Mouse (Mus musculus) liver, embryonic 12.5 days (tissue): Measurements from ENCODE around the gene Col26a1. TPM values are rescaled to one million over a fixed set of nuclear protein-coding genes. Genes with fewer than 3 reads are reported as not detected.

Experiments used
- ATAC-seq: fragments of 200-750 bp; cut with Nextera tagmentation; 2 replicates; pipeline ENCODE4 v1.8.0; 2017; ENCODE audit warnings: moderate number of reproducible peaks, mild to moderate bottlenecking, moderate library complexity
- H3K27ac ChIP-seq: fragments of 300-500 bp; sonication (generic); 2 replicates; pipeline ENCODE4 v1.5.1; 2016; ENCODE audit warnings: mild to moderate bottlenecking
- H3K27me3 ChIP-seq: fragments of 300-500 bp; sonication (generic); replicated peaks from 2 replicates; pipeline ENCODE4 v1.6.1; 2016; ENCODE audit warnings: mild to moderate bottlenecking, moderate library complexity
- H3K36me3 ChIP-seq: fragments of 300-500 bp; sonication (generic); 2 replicates; pipeline ENCODE4 v1.6.1; 2016; ENCODE audit warnings: mild to moderate bottlenecking, moderate library complexity
- H3K4me1 ChIP-seq: fragments of 300-500 bp; sonication (generic); 2 replicates; pipeline ENCODE4 v1.6.1; 2016
- H3K4me2 ChIP-seq: fragments of 300-500 bp; sonication (generic); 2 replicates; pipeline ENCODE4 v1.6.1; 2016; ENCODE audit warnings: mild to moderate bottlenecking, moderate library complexity
- H3K4me3 ChIP-seq: fragments of 300-500 bp; sonication (generic); 2 replicates; pipeline ENCODE4 v1.5.1; 2016; ENCODE audit warnings: mild to moderate bottlenecking, moderate library complexity
- H3K9ac ChIP-seq: fragments of 300-500 bp; sonication (generic); 2 replicates; pipeline ENCODE4 v1.6.1; 2016; ENCODE audit warnings: mild to moderate bottlenecking, moderate library complexity
- H3K9me3 ChIP-seq: fragments of 300-500 bp; sonication (generic); replicated peaks from 2 replicates; pipeline ENCODE4 v1.6.1; 2016; ENCODE audit warnings: mild to moderate bottlenecking, moderate library complexity
- WGBS: fragments of 180-500 bp; shearing (Covaris S2); methylation state at CpG from one replicate; pipeline ENCODE4 v1.1.7; 2016; ENCODE audit not compliant: insufficient replicate concordance; 5-methylcytosine and 5-hydroxymethylcytosine counted together
- polyA plus RNA-seq: library from polyadenylated mRNA; unstranded; fragments of >200 nt; fragmentation: Nextera tagmentation; extraction: Ambion mirVana; gene quantifications from 2 replicates; pipeline ENCODE4 v1.2.1, GENCODE M21; 2016

The Col26a1 gene
- polyA plus RNA-seq, 1 experiment from 2014 or later = 2.6 TPM

- no peak for ATAC-seq
- WGBS = 58% methylated on average over 6 of the region's 6 CpGs
- Histone ChIP-seq H3K27me3 (no peaks in the 10 kb centered on the region), H3K9ac (no peak overlapping the region), H3K9me3 (no peaks in the 10 kb centered on the region), H3K36me3 (no peaks in the 10 kb centered on the region), H3K4me3 (no peak overlapping the region), H3K4me2 (no peak overlapping the region), H3K4me1 (no peaks in the 10 kb centered on the region), H3K27ac (no peak overlapping the region)
Observed at GRCm38 (mm10) chr5:136694976-136695375, 188.0 kb downstream of the Col26a1 start.

GRCm38 (mm10) chr5:136693418-136693817 is 189.6 kb downstream of the Col26a1 start:
- no peak overlapping the region for H3K27ac ChIP-seq
- no peak for ATAC-seq
- no peak overlapping the region for H3K4me3 ChIP-seq
- H3K9me3 ChIP-seq = no peaks in the 10 kb centered on the region
- no peaks in the 10 kb centered on the region for H3K36me3 ChIP-seq
- no peak overlapping the region for H3K9ac ChIP-seq
- H3K27me3 ChIP-seq = no peaks in the 10 kb centered on the region
- H3K4me1 ChIP-seq = no peaks in the 10 kb centered on the region
- H3K4me2 ChIP-seq = no peak overlapping the region
- 37% methylated on average over 7 of the region's 7 CpGs for WGBS

GRCm38 (mm10) chr5:136692784-136693183 is 190.2 kb downstream of the Col26a1 start, which contains the start of gene Myl10:
Myl10 (plus strand) TSS chr5:136693146.
- 64% methylated on average over 4 of the region's 4 CpGs for WGBS
- H3K9me3 ChIP-seq = no peaks in the 10 kb centered on the region
- no peaks in the 10 kb centered on the region for H3K4me1 ChIP-seq
- no peaks in the 10 kb centered on the region for H3K27me3 ChIP-seq
- no peak within 1 kb of the TSS for H3K4me2 ChIP-seq
- no peak within 1 kb of the TSS for H3K4me3 ChIP-seq
- H3K27ac ChIP-seq = no peak within 1 kb of the TSS
- no peak for ATAC-seq
- H3K9ac ChIP-seq = no peak within 1 kb of the TSS
- no peaks in the 10 kb centered on the region for H3K36me3 ChIP-seq

Other genes with a start within 250 kb of the Col26a1 start
- gene Myl10, start 190.1 kb downstream of the Col26a1 start, polyA plus RNA-seq = not detected in 2 replicates
- gene Ift22, start 24.9 kb upstream of the Col26a1 start, polyA plus RNA-seq = 15.4 and 15.7 TPM in 2 replicates
- 210 and 211 TPM in 2 replicates for gene Fis1, start 70.1 kb upstream of the Col26a1 start, polyA plus RNA-seq
- 2.2 TPM in 2 replicates for gene Cldn15, start 83.4 kb upstream of the Col26a1 start, polyA plus RNA-seq
- 17.3 and 22.1 TPM in 2 replicates for gene Plod3, start 103.8 kb upstream of the Col26a1 start, polyA plus RNA-seq
- gene Znhit1, start 104.8 kb upstream of the Col26a1 start, polyA plus RNA-seq = 67.0 and 68.7 TPM in 2 replicates
- not detected in 2 replicates for gene Vgf, start 143.2 kb upstream of the Col26a1 start, polyA plus RNA-seq
- 119 and 121 TPM in 2 replicates for gene Ap1s1, start 162.9 kb upstream of the Col26a1 start, polyA plus RNA-seq
- gene Serpine1, start 189.1 kb upstream of the Col26a1 start, polyA plus RNA-seq = 0.19 TPM in 1 of 2 replicates, not detected in the other
- gene Trim56, start 233.0 kb upstream of the Col26a1 start, polyA plus RNA-seq = 8.6 and 10.3 TPM in 2 replicates